Mouse (Mus musculus) olfactory bulb, adult 2 months (tissue): ENCODE measurements at regions not wholly inside any gene's neighbourhood (a gene's known extent, or its start where the extent isn't known, plus 50 kb on each side); places are given as distances from the start of the nearest gene placed in this dataset.

Source experiments
- CTCF ChIP-seq: fragments of 200-500 bp; IDR thresholded peaks from 2 replicates; pipeline ENCODE4 v1.5.1; 2012; ENCODE audit warnings: low read depth, mild to moderate bottlenecking, low read length, moderate library complexity; ENCODE audit not compliant: insufficient read depth
- POLR2A ChIP-seq: fragments of 200-500 bp; IDR thresholded peaks from 2 replicates; pipeline ENCODE4 v1.6.1; 2012; ENCODE audit warnings: mild to moderate bottlenecking, low read depth, low read length, moderate library complexity; ENCODE audit not compliant: insufficient read depth

DNA sequence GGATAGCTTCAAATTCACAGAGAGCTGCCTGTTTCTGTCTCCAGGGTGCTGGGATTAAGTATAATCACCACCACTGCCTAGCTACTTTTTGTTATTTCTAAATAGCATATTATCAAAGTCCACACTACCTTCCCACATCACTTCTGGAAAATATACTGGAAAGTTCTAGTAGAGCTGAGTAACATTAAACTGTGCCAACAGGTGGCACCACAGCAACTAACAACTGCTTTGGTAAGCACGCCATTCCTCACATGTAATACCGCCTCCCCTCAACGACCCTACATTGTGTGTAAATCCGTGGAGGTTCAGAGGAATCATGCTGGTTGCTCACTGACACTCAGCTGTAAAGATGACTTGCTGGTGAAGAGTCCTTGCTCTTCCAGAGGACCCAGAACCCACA, 259.1 kb downstream of the Mex3b start:
- no peak for TF ChIP-seq CTCF
- TF ChIP-seq POLR2A: no peak
